Mouse (Mus musculus) small intestine, adult 2 months (tissue): Measurements from ENCODE around the gene Kpnb1.

Experiments used
- CTCF ChIP-seq: fragments of 200-500 bp; IDR thresholded peaks from 2 replicates; pipeline ENCODE4 v1.5.1; 2012; ENCODE audit warnings: low read depth, mild to moderate bottlenecking, control low read depth, inconsistent platforms, low read length, moderate library complexity, mixed read lengths; ENCODE audit not compliant: insufficient replicate concordance, insufficient read length; ENCODE audit errors: extremely low read depth
- POLR2A ChIP-seq: fragments of 200-500 bp; IDR thresholded peaks from 2 replicates; pipeline ENCODE4 v1.6.1; 2012; ENCODE audit warnings: low read depth, mild to moderate bottlenecking, control low read depth, inconsistent platforms, low read length, moderate library complexity

DNA sequence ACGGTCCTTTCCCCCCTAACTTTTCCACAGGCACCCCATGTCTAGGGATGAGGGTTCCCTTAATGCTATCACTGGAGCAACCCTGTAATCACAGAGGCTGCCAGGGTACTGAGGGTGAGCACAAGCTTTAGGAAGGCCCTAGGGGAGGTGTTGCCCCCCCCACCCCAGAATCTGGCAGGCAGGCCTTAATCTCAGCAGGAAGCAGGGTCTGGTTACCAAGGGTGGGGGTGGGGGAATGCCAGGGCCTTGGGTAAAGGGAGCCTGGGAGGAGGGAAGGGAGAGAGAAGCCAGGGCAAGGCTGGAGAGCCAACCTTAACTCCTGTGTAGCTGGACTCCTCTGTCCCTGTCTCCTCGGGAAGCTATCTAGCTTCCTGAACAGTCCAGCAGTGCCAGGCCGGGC lies 67.0 kb downstream of the Kpnb1 start:
- TF ChIP-seq CTCF (no peak), POLR2A (no peak)
